Mouse (Mus musculus) gonadal fat pad, adult 2 months (tissue): ENCODE measurements at regions not wholly inside any gene's neighbourhood (a gene's known extent, or its start where the extent isn't known, plus 50 kb on each side); places are given as distances from the start of the nearest gene placed in this dataset.
"Not testable (repeated sequence)": the region's sequence is repeated elsewhere in the genome, so short reads cannot be mapped to it uniquely, and the experiment has no call there.

Source experiments
- DNase-seq: peaks from one replicate; pipeline ENCODE4 v3.0.0-alpha.2; 2012; ENCODE audit warnings: low read depth

DNA sequence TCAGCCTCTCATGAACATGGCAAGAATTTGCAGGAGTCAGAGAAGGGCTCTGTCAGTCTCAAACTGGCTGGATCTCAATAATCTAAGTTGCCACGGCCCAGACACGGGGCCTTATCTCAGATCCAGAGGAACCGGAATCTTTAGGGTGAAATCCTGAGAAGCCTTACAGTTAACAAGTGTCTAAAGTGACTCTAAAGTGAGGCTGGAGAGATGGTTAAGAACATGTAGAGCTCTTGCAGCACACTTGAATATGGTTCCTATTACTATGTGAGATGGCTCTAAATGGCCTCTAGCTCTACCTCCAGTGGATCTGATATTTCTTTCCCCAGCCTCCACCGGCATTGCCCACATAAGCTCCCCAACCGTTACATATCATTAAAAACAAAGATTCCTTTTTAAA is 157.8 kb upstream of the Mpdz start:
- no peak for DNase-seq

- no peak for DNase-seq
These were observed 154.8 kb upstream of the Mpdz start for GRCm38 (mm10) chr4:81597390-81597789.

DNA sequence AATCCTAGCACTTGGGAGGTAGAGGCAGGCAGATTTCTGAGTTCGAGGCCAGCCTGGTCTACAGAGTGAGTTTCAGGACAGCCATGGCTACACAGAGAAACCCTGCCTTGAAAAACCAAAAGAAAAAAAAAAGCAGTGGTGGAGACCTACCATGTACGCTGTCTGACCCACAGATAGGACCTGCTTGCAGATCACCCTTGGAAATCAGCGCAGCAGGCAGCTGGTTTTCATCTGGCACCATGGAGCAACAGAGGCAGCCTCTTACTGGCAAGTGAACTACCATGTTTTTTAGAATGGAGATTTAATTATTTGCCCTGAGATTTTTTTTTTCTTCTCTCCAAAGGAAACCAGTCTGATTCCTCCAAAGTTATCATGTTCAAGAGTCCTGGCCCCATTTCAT is 150.8 kb upstream of the Mpdz start:
- not testable (repeated sequence) for DNase-seq

GRCm38 (mm10) chr4:81582546-81582945 is 139.9 kb upstream of the Mpdz start:
- DNase-seq, result no peak

DNA sequence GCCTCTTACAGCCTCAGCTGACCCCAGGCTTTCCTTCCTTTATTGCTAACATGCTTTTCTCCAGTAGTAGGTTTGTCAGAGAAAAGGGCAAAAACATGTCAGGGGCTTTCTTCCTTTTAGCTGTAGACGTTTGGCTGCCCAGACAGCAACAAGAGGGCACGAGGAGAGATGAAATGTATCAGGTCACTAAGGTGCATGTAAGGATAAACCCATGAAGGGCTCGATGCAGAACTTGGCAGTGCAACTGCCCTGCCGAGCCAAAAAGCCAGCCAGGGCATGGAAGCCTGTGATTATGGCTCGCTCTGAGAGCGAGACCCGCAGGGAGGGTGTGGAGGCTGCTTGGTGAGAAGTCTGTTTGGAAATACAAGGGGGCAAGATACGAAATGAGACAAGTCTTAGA is 137.9 kb upstream of the Mpdz start:
- no peak for DNase-seq

DNA sequence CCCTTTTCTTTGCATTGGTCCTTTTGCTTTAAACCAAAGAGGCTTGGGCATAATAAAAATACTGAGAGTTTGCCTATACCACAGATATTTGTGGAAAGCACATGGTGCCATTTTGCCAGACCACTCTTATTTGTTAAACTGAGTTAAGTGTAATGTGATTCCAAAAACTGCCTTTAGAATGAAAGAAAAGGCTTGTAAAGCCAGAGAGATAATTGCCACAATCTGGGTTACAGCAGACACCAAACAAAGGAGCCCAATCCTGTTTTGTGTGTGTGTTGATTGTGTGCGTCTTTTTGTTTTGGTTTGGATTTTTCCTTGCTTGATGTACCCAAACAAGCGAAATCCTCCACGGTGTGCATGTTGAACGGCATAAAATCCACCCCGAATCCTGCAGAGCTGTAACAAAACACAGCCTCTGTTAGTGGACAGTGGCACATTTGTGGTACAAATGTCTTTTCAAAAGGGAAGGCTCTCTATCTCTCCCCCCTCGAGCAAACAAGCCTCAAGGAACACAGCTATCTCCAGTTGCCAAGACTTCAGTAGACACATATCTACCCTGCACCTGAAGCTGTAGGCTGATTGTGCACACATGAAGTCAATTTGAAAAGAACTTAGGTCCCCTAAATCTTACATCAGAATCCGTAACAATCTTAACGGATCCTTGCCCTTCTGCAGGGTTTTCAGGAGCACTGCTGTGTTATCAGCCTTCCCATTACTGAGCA is 136.9 kb upstream of the Mpdz start:
- DNase-seq, result no peak

DNA sequence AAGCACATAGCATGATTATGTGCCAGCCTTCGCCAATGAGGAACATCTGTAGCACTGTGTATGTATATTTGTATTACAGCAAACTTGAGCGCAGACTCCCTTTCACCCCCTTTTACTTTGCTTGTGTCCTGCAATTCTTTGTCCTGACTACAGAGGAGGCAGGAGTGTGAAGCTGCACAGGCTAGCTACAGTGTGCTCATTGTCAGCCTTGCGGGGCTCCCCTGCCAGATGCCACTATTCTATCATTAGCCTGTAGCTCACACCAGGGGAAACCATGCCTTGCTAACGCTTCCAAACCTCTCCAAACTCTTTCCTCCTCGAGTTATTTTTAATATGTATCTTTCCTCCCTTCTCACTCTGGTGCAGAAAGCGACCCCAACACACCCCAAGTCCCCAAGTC is 136.4 kb upstream of the Mpdz start:
- DNase-seq, result no peak

- DNase-seq, result no peak
These were observed 131.2 kb upstream of the Mpdz start for GRCm38 (mm10) chr4:81573771-81574170.

DNA sequence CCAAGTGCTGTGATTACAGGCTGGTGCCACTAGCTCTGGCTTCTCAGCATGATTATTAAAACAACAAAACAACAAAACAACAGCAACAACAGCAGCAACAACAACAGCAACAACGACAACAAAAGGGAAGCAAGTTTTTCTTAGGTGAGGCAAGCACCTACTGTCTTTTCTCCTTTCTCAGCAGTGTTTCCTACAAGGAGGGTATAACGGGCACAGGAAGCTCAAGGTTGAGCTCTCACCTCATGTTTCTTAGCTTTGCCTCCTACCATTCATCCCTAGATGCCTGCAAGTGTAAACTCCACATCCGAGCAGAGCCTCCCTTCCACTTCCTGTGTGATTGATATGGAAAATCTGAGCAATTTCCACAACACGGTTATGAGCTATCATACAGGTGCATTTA is 128.1 kb upstream of the Mpdz start:
- no peak for DNase-seq

GRCm38 (mm10) chr4:81569531-81569930 is 126.9 kb upstream of the Mpdz start:
- DNase-seq, result no peak

GRCm38 (mm10) chr4:81568404-81568803 is 125.8 kb upstream of the Mpdz start:
- DNase-seq, result no peak

DNA sequence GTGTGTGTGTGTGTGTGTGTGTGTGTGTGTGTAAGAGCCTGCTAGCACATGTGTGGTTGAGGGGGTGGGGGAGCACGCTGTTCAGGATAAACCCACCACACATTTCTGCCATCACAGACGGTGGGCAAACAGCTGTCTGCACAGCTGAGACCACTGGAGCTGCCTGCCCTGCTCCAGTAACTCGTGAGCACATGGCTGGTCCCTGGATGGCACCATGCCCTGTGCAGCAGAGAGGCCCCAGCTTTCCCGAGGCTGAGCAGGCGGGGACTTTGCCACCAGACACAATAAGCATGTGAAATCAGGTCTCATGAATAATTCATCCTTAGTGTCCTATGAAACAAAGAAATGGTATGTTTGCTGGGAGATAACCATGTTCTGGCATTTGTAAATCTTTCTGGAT is 125.3 kb upstream of the Mpdz start:
- no peak for DNase-seq

- no peak for DNase-seq
These were observed 123.9 kb upstream of the Mpdz start for GRCm38 (mm10) chr4:81566526-81566925.

DNA sequence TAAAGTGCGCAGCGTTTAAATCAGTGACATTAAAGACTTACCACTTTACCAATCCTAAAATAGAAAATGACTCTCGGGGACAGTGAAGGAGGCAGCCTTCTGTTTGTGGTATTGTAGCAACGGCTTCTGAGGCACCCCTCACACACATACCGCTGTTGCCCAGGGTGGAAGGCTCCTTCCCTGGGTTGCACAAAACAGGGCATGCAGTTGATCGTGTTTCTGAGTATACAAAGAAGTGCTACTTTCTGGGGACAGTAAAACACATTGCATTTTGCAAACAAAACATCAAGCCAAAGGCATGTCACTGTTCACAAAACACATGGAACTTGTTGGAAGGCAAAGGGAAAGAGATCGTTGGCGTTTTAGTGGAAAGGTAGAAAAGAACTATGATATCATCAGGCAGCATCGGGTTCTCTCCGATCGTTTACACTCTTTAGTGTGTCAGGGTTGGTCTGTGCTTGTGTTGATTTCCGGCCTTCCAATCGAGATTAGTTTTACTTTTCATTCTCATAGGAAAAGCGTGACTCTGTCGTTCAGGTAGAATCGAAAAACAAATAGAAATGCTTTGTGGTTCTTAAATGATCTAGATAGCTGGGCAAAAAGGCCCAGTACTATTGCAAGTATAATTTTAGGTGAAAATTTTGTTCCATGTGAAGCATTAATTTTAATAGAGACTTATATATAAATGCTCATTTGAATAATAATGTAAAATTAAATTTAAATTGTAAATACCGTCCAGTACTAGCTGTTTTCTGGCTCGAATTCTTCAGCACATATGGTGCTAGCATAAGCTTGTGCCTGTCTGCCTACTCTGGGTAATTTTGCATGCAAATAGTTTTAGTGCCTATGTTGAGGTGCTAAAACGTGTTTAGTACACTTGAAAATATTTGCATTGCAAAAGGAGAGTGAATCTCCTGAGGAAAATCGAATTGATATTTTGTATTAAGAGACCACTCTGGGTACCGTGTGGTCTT is 123.1 kb upstream of the Mpdz start:
- DNase-seq, result no peak

DNA sequence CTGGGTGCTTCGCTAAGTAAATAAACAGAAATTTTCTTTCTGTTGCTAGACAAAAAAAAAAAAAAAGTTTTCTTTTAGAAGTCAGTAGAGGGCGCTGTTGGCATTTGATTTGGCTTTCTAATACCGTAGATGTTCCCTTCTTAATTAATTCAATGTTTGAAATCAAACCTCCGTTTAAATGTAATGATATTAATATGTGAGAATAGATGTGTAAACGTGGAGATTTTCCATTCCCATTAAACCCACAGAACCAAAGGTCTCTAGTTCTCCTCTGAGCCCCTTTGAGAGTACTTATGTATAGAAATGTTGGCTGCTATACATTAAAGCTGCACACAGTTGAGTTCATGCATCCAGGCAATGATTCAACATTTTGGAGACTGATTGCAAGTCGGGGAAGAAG is 121.8 kb upstream of the Mpdz start:
- no peak for DNase-seq

GRCm38 (mm10) chr4:81563574-81563973 is 121.0 kb upstream of the Mpdz start:
- no peak for DNase-seq

GRCm38 (mm10) chr4:81561453-81561852 is 118.8 kb upstream of the Mpdz start:
- DNase-seq, result no peak

DNA sequence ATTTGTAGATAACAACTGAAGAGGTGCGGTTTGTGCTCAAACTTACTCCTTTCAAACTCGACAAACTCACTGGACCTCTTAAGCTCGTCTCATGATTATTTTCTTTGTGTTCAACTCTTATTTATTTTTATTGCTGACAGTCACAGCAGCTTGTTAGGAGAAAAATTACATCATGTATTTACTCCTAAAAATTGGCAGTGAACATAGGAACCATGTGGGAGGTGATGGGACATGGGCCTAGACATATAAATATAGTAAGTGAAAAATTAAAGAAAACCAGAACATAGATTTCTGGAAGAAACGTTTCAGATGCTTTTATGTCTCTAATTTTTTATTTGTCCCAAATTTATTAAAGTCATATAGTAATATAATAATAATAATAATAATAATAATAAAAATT is 108.2 kb upstream of the Mpdz start:
- DNase-seq, result no peak

DNA sequence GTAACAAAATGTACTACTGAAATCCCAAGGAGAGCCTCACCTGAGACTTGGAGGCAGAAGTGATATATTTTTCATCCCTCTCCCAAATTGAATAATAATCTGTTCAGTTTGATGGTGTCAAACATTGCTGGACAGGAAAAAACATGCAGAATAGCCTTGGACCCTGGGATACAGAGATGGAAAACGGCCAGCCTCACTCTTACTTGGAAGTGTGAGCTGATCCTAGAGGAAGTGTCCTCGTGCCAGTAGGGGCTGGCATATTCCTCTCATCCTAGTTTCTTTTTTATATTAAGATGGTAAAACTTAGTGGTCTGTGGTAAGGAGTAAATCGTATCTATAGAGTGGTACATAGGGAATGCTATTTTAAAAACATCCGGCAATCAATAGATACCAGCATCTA is 107.6 kb upstream of the Mpdz start:
- no peak for DNase-seq

- DNase-seq, result no peak
These were observed 97.9 kb upstream of the Mpdz start for GRCm38 (mm10) chr4:81540496-81540895.

- no peak for DNase-seq
These were observed 96.9 kb upstream of the Mpdz start for GRCm38 (mm10) chr4:81539551-81539950.

DNA sequence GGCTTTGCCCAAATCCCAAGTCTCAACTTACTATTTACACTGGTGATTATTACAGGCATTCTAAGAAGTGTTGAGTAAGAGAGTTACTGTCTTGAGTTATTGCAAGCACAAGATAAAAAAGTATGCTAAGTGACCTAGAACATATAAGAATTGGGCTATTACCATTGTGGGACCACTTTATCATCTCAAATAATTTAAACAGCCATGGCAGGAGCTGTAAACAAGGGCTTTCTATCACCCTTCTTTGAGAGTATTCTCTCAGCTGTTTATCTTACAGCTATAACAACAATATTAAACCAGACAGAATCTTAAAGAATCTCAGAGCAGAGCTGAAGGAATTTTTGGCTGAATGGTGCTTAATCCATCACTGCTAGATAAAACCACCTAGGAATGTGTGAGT is 94.2 kb upstream of the Mpdz start:
- no peak for DNase-seq

- peak; percentile 47 for DNase-seq
These were observed 87.9 kb upstream of the Mpdz start for GRCm38 (mm10) chr4:81530546-81530945.
